Mouse (Mus musculus) testis, postnatal 10 days (tissue): Measurements from ENCODE around the gene Pex13.

Experiments used
- DNase-seq: peaks from one replicate; pipeline ENCODE4 v3.0.0; 2021; ENCODE audit warnings: low spot score

The Pex13 gene

DNA sequence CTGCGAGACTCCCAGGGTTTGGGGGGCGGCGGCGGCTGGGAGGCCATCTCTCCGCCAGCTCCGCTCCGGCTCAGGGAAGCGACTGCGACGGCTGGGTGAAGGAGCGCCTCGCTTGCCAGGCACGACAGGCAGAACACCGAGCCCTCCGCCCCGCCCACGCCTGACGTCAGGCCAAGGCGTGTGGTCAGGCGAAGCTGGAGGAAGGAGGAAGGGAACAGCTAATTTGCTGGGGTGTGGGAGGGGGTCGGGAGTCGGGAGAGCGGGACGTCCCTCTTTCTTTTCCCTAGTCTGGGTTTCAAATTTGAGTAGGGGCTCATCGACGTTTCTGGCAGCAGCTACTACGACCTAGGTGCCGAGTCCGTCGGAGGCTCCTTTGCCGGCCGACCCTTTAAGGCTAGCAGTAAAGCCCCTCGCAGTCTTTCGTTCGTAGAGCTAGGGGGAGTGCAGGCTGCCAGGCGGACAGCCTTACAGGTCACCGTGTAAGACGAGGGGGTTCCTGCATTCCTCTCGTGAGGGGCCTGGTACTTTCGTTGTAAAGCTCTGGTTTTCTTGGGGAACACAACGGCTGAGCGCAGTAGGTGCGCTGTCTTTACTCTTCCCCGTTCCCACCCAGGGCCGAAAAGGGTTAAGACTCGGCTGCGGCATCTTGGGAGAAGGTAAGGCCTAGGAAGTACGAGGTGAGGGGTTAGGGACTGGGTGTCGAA, at the start of gene Pex13:
Gene Pex13 (minus strand): TSS at position 162 of the 704 bp plus-strand sequence.
- DNase-seq, result peak; percentile 96

DNA sequence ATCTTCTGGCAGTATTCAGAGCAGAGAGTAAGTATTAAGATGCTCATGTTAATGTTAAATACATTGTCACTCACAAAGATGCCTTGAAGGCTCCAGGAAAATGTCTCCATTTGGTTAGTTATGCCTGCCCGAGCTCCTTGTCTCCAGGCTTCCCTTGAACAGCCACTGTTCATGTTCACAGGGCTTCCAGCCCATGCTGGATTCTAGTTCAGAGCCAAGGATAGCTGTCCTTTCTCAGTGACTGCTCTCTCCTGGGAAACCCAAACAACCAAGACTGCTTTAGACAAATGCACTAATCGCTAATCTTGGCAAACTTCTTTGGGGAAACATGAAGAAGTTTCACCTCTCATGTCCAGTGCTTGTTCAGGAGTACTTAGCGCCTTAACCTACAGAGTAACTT, 46.5 kb upstream of the Pex13 start:
- no peak for DNase-seq

DNA sequence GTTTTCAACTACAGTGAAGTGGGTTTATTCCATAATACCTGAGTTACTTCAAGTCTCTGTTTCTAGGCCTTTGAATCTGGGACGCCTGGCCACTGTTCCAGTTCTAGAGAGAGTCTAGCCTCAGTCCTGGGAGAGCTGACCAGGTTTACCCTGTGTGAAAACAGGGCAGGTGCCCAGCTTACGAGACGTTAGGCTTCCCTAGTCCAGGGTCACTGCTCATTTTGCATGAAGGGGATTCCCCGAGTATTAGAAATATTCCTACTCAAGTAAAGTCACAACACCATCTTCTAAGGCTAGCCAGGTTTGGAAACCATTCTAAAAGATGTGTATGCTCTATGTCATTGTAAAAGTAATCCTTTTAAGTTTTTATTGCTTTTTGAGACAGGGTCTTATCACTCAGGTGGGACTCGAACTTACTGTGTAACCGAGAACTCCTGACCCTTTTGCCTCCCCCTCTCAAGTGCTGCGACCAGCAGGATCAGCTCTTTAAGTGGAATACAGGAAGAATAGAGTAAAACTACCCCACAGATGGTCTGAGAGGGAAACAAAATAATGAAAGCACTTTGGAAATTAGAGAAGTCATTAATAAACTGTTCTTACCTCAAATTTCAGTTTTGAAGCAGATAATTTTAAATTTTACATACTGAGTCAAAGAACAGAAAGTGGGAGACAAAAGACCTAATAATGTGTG, 39.0 kb upstream of the Pex13 start:
- no peak for DNase-seq

GRCm38 (mm10) chr11:23701831-23702230, 36.1 kb upstream of the Pex13 start:
- no peak for DNase-seq

DNA sequence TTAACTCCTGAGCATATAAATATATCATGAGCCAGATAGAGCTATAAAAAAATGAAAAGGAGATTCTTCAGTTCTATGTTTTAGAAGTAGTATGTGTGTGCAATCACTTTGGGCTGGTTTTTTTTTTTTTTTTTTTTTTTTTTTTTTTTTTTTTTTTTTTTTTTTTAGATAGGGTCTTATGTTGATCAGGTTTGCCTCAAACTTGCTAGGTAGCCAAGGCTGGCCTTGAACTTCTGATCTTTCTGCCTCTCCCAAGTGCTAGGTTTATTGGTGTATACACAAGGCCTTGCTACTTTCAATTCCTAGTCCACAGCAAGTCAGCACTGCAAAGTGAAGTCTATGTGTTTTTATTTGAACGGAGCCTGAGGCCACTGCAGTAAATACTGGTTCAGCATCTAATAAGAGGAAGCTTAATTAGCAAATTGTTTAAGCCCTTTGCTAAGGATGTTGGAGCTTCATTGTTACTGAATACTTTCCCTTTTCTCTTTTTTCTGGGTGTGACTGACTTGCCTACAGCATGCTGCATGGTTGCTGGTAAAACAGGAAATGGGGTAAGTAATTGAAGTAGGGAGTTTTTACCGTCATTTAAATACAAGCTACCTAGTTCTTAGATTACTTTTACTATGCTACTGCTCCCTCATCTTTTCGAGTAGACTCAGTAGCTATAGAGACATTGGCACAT, 33.8 kb upstream of the Pex13 start:
- DNase-seq, result no peak

DNA sequence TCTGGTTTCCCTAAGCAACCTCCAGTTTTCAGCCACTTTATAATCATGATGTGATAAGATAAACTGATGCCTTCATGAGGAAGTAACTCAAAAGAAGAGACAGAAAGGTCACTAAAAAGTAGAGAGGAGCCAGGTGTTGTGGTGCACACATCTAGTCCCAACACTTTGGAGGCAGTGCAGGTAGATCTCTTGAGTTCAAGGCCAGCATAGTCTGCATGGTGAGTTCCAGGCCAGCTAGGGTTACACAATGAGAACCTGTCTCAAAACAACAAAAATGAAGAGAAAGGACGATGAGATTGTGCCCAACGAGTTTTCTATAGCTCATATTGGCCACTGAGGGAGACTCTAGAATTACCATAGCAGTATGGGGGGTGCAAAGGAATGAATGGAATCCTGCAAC, 32.8 kb upstream of the Pex13 start:
- DNase-seq, result no peak

DNA sequence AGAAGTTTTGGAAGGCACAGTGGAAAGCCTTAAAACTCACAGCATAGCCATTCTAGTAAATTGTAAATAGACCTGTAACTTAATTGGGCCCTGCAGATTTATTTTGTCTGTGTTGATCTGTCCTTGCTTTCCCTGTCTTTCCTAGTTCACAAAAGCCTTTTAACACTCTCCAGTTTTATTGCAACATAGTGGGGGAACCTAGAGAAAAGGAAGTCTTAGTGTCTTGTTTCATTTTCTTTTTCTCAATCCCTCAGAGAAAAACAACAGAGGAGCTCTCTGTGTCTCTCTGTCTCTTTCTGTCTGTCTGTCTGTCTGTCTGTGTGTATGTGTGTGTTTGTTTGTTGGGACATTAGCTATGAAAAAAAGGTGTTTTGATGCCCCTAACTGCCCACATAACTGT, 30.1 kb upstream of the Pex13 start:
- no peak for DNase-seq

- DNase-seq, result peak; percentile 60
Measured at GRCm38 (mm10) chr11:23693286-23693685, 27.5 kb upstream of the Pex13 start.

GRCm38 (mm10) chr11:23688060-23688459, 22.3 kb upstream of the Pex13 start:
- DNase-seq, result no peak

DNA sequence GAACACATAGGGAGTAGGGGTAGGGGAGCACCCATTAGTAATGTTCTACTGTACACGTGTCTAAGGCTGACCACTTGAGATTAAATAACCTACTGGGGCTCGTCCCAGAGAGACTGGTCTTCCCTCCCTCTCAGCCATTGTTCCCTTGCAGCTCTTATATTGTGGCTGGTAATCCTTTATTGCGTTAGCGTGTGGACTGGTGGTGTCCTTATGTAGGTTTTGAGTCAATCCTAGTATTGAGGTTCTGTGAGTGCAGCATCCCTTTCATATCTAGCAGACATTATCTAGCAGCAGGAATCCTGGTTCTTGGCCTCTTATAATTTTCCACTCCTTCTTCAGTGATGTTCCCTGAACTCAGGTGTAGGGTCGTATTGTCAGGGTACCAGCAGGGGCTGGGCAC, 20.9 kb upstream of the Pex13 start:
- no peak for DNase-seq

- DNase-seq, result no peak
Measured at GRCm38 (mm10) chr11:23682561-23682960, 16.8 kb upstream of the Pex13 start.

- DNase-seq, result no peak
Measured at GRCm38 (mm10) chr11:23680435-23680950, 14.7 kb upstream of the Pex13 start.

GRCm38 (mm10) chr11:23679044-23679642, 13.4 kb upstream of the Pex13 start:
- DNase-seq, result peak; percentile 73

GRCm38 (mm10) chr11:23676100-23676499, 10.3 kb upstream of the Pex13 start:
- no peak for DNase-seq

DNA sequence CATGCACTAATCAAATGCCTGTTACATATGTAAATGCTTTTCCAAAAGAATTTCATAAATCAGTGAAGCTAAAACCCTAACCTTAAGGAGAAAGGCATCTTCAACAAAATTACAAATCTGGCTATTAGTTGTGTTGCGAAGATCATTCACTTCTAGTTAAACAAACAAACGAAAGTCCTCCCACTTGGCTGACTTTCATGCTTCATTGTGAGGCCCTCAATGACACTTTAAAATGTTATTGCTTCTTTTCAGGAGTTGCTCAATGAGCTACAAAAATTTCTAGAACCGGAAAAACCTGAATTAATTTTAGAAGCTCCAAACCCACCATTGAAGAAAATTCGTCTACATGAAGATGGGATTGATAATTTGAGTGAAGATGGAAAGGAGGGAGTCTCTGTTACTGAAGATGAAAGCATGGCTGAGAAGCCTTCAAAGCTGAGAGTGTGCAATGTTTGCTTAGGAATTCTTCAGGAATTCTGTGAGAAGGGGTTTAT, 6.5 kb upstream of the Pex13 start:
- DNase-seq, result no peak

DNA sequence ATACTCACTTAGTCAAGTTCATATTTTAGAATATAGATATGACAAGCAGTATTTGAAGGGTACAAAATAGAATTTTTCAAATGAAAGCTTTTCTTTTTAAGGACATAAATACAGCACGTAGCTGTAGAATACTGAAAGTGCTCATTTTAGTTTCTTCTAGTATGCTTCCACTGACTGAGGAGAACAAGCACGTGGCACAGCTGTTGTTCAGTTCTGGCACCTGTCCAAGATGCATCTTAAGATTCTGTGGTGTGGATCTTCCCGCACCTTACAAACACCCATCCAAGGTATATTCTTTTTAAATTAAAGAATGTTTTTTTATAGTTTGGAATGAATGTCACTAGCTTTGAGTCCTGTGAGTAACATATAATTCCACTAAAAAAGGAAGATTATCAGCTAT, 1.4 kb upstream of the Pex13 start:
- no peak for DNase-seq

DNA sequence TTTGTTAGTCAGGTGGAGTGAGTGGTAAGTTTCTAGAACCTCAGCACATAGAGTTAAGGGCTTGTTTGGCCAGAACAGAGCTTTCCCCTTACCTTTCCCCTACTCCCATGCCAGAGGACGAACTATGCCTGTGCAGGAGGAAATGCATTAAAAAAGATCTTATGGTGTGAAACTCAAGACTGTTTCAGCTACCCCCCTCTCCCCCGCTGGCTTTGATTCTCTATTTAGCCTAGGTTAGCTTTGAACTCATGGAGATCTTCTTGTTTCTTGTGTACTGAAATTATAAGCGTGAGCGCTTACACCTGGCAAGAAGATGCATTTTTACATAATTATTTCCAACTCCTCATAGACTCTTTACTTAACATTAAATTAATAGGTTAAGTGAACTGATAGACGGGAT, 767 bp upstream of the Pex13 start:
- no peak for DNase-seq

DNA sequence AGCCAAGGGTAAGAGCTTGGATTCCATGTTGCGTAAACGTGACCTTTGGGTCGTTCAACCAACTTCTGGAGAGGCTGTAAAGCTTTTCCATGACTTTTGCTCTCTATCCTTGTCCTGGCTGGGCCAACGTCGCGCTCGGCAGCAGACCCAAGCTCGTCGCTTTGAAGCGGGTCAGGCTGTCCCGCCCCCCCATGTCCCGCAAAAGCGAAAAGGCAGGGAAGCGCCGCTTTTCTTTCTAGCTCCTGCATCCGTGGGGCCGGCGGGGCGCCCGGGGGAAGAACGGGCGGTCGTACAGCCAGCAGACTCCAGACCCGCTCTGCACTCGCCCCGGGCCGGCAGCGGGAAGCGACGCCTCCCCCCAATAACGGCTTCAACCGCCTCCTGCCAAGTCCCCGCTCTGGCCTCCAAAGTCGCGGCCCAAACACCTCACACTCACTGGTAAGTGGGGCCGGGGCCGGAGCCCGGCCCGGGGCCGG, 410 bp downstream of the Pex13 start, which contains the start of gene Pus10:
Gene Pus10 (plus strand): TSS at position 364 of the 476 bp plus-strand sequence.
- DNase-seq, result no peak

DNA sequence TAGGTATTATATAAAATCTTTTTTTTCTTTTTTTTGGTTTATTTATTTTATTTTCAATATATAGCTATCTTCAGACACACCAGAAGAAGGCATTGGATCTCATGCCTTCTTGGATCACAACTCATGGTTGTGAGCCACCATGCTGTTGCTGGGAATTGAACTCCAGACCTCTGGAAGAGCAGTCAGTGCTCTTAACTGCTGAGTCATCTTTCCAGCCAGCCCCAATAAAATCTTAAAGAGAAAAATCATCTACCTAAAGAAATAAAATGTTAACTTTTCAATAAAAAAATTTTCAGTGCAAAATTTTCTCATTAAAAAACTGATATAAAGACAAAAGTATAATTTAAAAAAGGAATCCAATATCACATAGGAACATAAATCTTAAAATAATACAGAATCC, 1.5 kb downstream of the Pex13 start:
- no peak for DNase-seq

DNA sequence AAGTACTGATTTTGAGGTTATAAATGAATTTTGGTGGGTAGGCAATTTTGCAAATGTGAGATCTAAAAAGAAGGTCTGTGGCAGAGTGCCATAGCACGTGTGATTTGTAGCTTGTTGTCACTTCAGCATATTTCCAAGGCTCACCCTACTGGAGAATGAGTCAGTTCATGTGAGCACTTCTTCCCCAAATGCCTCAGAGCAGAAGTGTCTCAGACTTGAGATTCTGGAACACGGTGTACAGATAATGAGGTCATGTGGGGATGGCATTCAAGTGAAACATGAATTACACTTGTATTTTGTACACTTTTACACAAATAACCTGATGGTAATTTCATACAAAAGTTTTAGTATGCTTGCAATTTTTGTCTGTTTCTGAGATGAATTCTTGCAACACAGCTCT, 8.0 kb downstream of the Pex13 start:
- DNase-seq, result no peak

GRCm38 (mm10) chr11:23653666-23654065, 12.1 kb downstream of the Pex13 start:
- no peak for DNase-seq

- no peak for DNase-seq
Measured at GRCm38 (mm10) chr11:23647835-23648234, 17.9 kb downstream of the Pex13 start.
